Mouse (Mus musculus) CD4-positive helper T cell, adult 2 months (primary cell): Measurements from ENCODE around the gene Rere.
"Not testable (repeated sequence)": the region's sequence is repeated elsewhere in the genome, so short reads cannot be mapped to it uniquely, and the experiment has no call there.

Experiments
- DNase-seq: peaks from one replicate; pipeline ENCODE4 v3.0.0-alpha.2; 2012; ENCODE audit warnings: low read depth, missing footprints, low spot score

The Rere gene

DNA sequence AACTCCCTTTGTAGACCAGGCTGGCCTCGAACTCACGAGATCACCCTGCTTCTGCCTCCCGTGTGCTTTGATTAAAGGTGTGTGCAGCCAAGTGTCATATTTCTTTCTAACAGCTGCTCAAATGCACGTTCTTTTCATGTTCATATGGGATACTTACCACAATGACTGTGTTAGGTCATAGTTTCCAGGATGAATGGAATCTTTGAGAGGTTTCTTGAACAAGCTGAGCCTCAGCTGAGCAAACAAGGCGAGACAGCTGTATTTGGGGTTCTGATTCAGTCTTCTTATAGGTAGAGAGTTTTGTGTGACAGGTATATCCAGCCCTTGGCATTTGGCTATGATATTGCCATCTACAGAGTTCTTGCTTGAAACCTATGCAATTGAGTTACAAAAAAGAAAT lies 179.0 kb downstream of the Rere start:
- DNase-seq, result no peak

DNA sequence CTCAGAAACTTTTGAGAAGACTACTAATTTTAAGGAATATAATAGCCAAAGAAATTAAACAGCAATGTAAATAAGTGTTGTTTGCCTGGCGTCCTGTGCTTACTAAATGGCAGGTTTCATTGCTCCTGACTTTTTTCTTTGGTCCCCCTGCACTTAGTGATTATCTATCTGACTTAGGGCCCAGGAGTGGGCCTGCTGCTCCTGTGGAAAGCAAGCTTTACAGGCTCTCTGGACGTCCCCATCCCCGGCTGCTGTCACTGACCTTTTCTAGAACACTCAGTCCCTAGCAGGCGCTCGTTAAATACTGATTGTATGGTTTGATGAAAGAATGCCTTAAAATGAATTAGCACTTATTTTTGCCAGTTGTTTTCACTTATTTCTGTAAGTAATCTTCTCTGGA lies 179.6 kb downstream of the Rere start:
- DNase-seq, result no peak

DNA sequence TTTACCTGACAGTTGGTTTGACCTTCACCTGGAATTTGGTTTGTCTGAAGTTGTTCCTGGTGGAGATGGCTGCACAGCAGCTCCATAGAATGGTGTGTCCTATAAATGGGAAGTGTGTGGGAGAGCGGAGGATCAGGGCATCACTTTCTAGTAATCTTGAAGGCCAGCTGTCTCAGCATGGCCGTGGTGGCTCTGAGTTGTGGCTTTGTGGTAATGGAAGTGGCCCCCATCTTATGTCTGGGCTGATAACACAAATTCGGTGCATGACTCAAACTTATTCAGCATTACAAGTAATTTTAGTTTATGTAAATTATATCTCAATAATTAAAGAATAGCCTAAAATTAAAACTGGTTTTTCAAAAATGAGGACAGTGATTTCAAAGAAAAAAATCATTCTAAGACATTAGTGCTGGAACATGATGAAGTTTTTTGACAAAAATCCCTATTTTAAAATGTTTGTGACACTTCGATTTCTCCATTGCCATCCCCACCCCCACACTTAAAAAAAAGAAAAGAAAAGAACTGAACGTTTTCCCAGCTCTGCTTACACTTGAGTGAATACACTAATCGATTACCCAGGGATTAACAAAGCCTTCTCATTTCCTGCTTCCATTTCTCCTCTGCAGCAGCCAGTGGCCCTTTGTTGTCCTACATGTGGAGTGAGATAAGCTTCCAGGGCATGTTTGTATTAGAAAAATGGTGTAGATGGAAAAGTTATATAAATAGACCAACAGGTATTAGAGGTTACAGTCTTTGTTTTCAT lies 180.2 kb downstream of the Rere start:
- no peak for DNase-seq

DNA sequence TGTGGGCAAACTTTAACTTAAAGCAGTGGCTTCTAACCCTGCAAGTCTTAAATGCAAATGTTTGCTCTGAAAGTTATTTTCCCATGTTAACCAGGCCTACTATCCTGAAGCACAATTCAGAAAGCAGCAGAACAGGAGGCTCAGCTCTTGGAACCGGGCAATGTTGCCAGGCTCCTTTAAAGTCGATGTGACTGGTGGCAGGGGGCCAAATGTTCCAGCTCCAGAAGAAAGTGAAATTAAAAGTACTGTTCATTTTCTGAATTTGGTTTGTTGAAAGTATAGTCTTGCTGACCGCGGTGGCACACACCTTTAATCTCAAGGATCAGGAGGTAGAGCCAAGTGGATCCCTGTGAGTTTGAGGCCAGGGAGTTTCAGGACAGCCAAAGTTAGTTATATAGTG lies 180.9 kb downstream of the Rere start:
- DNase-seq, result no peak

DNA sequence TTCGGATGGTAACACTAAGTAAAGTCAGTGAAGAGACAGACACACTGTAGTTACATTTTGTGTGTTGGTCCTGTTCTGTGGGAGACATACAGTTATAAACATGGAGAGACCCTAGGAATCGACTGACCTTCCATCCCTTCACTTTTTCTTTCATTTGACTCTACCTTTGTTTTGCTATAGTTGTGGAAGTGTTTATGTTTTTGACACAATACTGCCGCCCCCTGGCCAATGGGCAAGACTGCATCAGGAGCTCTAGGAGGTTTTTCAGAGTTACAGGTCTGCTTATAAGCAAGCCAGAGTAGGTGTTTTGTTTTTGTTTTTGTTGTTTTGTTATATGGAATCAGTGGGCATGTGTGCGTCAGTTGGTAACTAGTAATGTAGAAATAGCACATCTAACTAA lies 184.3 kb downstream of the Rere start:
- peak; percentile 69 for DNase-seq

DNA sequence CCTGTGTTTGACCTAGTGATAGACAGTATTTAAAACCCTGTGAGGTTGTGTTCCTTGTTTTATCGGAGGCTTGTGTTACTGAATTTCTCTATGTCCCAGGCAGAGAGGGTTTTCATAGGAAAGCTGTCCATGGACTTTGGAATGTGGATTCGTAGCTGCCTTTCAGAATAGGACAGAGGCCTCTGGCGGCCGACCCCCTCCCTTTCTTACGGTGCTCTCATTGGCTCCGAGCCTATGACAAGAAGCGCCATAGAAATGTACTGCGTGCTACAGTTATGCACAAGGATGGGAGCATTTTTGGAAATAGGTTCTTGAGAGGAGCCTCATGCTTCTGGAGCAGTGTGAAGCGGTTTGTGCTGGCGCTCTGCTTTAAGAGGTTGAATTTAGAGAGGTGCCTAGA lies 187.8 kb downstream of the Rere start:
- no peak for DNase-seq

DNA sequence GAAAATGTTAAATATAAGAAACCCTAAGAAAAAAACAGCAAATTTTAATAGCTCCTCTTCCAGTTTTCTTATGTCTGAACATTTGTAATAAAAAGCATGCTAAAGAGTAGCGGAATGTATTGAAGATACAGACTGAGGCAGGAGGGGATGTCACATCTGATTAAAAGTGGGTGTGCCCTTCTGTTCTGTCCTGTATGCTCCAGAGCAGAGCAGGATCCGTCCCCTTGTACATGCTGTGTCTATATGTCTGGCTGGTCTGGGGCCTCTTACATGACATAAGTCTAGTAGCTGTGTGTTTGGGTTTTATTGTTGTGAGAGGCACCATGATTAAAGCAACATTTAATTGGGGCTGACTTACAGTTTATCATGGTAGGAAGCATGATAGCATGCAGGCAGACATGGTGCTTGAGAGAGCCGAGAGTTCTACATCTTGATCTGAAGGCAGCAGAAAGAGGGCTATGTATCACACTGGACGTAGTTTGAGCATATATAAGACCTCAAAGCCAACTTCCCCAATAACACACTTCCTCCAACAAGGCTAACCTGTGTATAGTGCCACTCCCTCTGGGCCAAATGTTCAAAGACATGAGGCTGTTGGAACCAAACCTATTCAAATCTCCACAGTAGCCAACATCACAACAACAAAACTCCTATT lies 189.4 kb downstream of the Rere start:
- DNase-seq, result no peak

DNA sequence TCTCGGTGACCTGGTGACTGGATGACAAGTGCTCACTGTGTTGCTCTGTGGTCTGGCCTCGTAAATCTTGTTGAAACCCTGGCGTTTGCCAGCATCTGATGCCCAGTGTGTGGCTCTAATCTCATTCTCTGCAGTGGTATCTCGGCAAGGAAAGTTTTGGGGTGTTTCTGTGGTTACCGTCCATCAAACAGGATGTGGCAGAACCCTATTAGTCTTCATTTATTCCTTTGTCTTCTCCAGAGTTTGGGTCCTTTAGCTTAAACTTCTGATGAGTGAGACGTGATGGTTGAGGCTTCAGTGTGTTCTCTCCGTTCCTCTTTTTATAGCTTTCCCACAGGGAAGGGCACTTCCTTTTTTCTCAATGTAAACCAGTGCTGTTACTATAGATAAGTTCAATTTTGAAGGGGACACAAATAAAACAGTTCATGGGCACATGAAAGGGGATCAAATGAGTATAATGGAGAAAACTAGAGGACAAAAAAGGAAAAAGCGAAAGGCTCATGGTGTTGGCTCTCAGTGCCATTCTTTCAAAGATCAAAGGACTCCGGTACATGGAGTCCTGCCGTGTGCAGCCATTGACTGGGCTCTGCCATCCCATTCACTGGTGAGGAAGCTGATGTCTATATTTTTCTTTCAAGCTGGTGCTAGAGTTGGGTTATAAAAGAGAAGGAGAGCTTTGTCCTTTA lies 191.4 kb downstream of the Rere start:
- DNase-seq, result no peak

DNA sequence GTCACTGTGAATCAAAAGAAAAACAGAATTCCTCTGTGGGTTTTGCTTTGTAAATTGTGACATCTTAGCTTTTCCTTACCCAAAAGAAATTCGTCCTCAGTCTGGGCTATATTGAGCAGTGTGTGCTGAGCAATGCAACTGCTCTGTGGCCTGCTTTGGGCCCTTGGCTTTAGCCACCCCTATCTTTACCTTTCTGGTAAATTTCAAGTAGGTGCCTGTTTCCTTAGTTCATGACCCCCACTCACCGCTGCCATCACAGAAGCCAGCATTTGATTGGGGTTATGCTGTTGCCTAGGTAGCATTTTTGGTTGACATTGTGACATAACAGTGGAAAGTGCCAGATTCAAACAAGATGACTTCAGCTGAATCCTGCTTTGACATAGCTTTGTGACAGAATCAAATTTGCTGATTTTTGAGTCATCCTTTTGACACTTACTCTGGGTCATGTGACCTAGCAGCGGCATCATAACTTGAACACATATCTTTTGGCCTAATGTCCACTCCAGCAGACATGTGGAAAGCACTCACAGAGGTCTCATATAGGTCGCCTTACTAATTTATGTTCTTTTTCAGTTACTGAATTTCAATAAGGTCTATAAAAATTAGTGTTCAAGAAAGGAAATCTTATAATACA lies 192.1 kb downstream of the Rere start:
- DNase-seq, result no peak

DNA sequence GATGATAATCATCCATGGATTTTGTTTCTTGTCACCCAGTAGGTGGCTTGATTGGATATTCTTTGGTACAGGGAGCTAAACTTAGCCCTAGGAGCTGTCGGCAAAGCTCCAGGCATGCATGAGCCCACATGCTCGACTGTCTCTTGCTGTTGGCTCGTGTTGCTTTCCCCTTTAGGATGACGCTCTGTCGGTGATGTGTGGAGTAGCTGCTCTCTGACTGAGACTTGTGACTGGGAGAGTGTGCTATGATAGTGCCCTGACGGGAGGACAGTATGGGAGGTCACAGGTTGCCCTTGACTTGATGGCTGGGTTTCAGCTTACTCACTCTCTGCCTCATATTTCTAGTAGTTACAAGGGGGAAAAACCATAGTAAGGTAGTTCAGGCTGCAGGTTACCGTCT lies 192.6 kb downstream of the Rere start:
- no peak for DNase-seq

DNA sequence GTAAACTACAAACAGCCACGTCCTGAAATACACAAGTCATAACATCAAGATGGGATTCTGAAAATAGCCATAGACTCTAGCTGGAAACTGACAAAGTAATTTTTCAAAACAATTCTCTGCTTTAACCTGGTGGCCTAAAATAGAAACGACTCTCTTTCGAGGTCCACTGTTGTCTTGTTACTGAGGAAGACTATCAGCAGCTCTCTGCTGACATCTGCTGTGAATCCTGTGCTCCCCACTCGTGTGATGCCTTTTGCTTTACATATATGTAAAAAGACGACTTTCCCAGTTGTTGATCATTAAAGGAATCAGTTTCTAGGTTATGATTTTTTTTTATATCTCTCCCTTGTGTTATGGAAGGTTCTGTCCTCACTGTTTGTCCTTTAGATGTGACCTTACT lies 194.8 kb downstream of the Rere start:
- DNase-seq, result no peak

DNA sequence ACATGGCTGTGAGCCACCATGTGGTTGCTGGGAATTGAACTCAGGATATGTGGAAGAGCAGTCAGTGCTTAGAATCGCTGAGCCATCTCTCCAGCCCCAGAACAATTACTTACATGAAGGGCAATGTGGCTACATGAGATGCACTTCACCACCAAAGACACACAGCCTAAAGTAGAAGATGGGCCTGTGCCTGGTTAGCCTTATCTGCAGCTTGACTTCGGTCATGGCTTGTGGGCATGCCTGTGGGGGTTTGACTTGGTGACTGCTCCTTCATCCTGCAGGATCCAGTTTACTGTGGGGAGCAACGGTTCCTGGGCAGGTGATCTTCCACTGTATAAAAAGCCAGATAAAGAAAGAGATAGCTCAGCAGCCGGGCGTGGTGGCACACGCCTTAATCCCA lies 196.6 kb downstream of the Rere start:
- no peak for DNase-seq

DNA sequence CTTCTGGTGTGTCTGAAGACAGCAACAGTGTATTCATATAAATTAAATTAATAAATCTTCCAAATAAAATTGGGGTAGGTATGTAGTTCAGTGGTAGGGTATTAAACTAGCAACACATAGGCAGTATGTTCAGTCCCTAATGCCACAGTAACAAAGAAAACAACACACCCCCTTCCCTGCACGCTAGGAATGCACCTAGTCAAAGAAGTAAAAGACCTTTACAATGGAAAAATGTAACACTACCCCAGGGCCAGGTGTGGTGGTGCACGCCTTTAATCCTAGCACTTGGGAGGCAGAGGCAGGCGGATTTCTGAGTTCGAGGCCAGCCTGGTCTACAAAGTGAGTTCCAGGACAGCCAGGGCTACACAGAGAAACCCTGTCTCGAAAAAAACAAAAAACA lies 201.6 kb downstream of the Rere start:
- not testable (repeated sequence) for DNase-seq

DNA sequence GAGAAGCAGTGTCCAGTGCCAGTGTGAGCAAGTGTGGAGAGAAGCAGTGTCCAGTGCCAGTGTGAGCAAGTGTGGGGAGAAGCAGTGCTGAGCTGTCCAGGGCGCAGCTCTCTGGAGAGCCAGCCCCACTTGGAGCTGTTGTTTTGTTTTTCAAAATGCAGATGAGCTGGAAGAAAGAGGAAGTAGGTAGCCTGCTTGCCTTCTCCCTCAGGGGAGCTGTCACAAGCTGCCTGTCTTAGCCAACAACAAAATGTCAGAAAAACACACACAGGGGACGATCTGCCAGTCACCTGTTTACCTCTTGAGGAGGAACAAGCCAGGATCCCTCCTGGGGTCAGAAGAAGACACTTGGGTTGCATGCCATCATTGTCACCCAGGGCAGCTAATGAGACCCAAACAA lies 204.7 kb downstream of the Rere start:
- no peak for DNase-seq

DNA sequence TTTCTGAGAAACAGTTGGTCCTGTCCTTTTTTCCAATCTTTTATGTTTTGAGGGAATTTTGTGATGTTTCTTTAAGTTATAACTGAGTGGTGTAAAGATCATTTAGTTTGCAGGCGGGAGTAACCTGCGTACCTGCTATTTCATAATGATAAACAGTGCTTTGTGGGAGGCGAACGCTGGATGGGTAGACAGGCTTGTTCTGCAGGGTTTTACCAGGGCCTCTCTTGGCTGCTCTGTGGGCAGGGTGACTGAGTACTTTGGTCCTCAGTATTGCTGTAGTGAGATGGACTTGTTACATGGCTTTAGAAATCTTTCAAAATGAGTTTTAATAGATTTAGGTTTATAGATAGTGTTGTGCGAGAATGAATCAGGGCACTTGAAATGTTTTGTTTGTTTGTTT lies 205.7 kb downstream of the Rere start:
- DNase-seq, result no peak

DNA sequence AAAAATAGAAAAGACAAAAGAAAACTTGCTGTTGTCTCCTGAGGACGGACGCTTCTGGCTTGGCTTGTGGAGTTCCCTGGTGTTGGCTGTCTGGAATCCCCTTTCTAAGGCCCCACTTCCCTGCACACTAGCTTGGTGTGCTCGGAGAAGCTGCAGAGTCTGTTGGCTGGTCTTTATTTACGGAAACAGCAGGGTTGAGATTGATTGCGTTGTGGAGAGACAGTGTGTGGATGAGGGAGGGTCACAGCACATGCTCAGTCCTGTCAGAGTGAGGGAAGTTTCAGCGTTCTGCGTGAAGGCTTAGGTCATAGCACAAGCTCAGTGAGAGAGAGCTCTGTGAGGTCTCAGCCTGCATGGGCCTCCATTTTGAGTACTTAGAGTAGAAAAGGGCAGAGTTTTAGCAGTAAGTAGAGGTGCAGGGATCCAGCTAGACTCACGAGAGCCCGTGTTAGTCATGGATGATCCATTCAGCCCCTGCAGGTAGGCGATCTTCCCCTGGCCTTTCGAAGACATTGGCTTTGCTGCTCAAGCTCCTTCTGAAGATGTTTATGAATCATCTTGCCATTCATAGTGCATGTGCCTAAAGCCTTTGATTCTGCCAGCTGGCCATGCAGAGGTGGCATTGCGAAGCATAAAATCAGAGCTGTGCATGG lies 206.8 kb downstream of the Rere start:
- peak; percentile 55 for DNase-seq

DNA sequence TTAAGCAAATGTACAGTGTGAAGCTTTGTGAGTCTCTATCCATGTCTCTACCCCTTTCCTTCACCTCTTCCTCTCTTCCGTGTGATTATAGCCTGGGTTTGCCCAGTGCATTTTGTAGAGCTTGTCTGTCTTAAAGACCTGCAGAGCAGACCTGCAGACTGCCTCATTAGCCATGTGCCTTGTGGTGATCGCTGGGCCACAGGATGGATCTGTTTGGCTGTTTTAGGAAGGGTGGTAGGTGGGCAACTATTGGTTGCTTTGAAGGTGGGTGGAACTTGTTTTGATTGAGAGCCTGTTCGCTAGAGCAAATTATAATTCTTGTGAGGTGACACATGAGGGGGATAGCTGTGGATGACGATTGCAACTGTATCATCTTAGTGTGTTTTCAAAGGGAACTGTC lies 207.3 kb downstream of the Rere start:
- DNase-seq, result no peak

DNA sequence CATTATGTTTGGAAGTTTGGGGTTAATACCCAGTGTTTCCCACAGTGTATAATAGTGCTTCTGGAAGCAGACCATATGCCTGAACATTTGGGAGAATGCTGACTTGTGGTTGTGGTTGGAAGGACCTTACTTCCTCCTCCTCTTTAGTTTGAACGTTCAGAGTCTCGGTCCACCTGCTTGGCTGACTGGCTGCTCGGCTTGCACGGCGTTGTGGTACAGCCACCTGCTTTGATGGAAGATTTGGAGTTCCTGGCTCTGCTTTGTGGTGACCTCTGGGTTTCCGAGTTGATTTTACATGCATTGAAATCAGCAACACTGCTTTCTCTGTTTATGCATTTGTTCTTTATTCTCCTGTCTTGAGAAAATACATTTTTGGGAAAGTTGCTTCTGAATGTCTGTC lies 208.6 kb downstream of the Rere start:
- DNase-seq, result no peak

DNA sequence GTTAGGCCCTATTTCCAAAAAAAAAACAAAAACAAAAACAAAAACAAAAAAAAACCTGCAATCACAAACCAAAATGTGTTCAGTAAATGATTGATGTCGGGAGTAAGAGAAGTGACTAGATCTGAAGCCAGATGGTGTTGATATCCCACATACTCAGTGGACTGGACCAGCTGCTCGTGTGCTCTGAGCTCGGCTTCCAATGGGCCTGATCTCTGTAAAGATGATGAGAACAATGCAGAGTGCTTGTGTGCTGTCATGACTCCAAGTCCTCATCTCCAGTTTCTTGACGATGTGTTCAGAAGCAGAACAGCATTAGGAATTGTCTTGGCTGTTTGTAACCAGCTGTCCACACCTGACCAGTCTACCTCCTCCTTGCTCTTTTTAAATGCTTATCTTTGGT lies 210.3 kb downstream of the Rere start:
- DNase-seq, result no peak

DNA sequence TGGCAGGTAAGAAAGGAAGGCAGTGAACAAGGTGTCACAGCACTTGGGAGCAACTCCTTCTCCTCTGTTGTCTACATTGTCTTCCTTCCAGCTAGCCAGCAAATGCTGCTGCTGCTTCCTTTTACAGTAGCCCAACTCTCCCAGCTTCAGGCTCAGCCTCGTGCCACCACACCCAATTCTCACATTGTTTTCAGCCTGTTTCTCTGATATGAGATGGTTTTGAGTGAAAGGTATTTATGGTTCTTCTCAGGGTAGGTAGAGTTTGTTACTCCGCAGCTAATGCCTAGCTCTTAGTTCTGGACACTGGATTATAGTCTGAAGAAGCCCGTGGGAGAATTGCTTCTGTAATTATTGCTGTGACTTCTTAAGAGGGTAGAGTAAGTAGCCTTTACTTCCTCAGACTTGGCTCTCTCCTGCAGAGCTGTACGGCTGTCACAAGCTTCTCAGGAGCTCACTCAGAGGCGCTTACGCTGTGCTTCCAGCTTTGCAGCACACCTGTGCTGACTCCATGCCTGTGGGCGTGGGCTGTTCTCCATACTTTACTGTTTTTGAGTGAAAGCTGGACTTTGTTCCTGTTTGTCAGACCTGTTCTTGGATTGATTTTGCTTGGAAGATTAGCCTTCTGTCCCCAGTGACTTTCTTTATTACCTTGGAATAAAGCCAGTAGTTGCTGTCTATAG lies 212.0 kb downstream of the Rere start:
- no peak for DNase-seq

DNA sequence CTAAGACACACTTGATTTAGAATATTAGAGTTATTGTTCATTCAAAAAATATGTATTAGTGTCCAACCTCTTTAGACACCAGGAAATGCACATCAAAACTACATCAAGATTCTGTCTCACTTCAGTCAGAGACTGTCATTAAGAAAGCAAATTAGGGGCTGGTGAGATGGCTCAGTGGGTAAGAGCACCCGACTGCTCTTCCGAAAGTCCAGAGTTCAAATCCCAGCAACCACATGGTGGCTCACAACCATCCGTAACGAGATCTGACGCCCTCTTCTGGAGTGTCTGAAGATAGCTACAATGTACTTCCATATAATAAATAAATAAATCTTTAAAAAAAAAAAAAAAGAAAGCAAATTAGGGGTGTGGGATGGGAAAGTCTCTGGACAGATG lies 212.5 kb downstream of the Rere start:
- DNase-seq, result not testable (repeated sequence)
